Comparison of ENCODE assay signal across 8 mouse cellular contexts in genomic region chr16:93712966-93713365, GRCm38 (mm10). TPM values are rescaled to one million over a fixed set of nuclear protein-coding genes. Genes with fewer than 3 reads are reported as not detected.
DNase-seq lines count a peak whose midpoint lies in the region; ATAC-seq and TF ChIP-seq lines count a peak whose summit lies in the region.

No protein-coding gene starts in this region.

- no peaks in the 10 kb centered on the region for H3K36me3 ChIP-seq in embryonic facial prominence, embryonic 11.5 days (replicated peaks; ENCODE audit: control insufficient read depth, insufficient read depth, low read depth, low read length)
- H3K36me3 ChIP-seq in intestine, postnatal 0 days (ENCODE audit: control insufficient read depth, insufficient read depth), result peaks cover 8% of the 10 kb centered on the region; the same call in 1 of the 2 replicates
- no peaks in the 10 kb centered on the region for H3K36me3 ChIP-seq in neural tube, embryonic 14.5 days (ENCODE audit: control insufficient read depth, insufficient read depth, low read length)

- peak overlapping the region; percentile 73 for H3K4me3 ChIP-seq in lung, adult 2 months (replicated peaks; ENCODE audit: extremely low read depth, low read depth, low read length)
- no peak overlapping the region; the same call in 1 of the 2 replicates for H3K4me3 ChIP-seq in embryonic facial prominence, embryonic 11.5 days (ENCODE audit: low read depth, low read length)
- H3K4me3 ChIP-seq in intestine, postnatal 0 days (ENCODE audit: low read depth, low read length), result peak overlapping the region; percentile 86
- H3K4me3 ChIP-seq in neural tube, embryonic 14.5 days (ENCODE audit: low read depth, low read length), result peak overlapping the region; percentile 78

- H3K9ac ChIP-seq in embryonic facial prominence, embryonic 11.5 days (replicated peaks; ENCODE audit: low read length), result no peak overlapping the region
- 0 out of 2 replicates have a peak overlapping the region, but pooled peaks have one; percentile 78 for H3K9ac ChIP-seq in intestine, postnatal 0 days (ENCODE audit: low read depth, low read length)
- H3K9ac ChIP-seq in neural tube, embryonic 14.5 days (replicated peaks; ENCODE audit: low read depth, low read length), result peak overlapping the region; percentile 86; the same call in 1 of the 2 replicates

- no peak for TF ChIP-seq CTCF in lung, adult 2 months (IDR thresholded peaks at IDR 0.05; ENCODE audit: insufficient read depth, low read length)
- TF ChIP-seq CTCF in intestine, postnatal 0 days (IDR thresholded peaks at IDR 0.05; ENCODE audit: low read depth), result no peak

- peaks cover 24% of the 10 kb centered on the region for H3K4me1 ChIP-seq in lung, adult 2 months (ENCODE audit: control insufficient read depth, insufficient read depth, low read length)
- no peaks in the 10 kb centered on the region for H3K4me1 ChIP-seq in embryonic facial prominence, embryonic 11.5 days (ENCODE audit: control insufficient read depth, insufficient read depth, low read length)
- H3K4me1 ChIP-seq in intestine, postnatal 0 days (replicated peaks; ENCODE audit: control insufficient read depth, insufficient read depth, low read length), result no peaks in the 10 kb centered on the region; the same call in 1 of the 2 replicates
- peaks cover 9% of the 10 kb centered on the region; the same call in 1 of the 2 replicates for H3K4me1 ChIP-seq in neural tube, embryonic 14.5 days (ENCODE audit: control insufficient read depth, insufficient read depth, low read length)

- peak overlapping the region; percentile 98 for H3K4me2 ChIP-seq in embryonic facial prominence, embryonic 11.5 days (ENCODE audit: low read depth, low read length)
- H3K4me2 ChIP-seq in intestine, postnatal 0 days (replicated peaks; ENCODE audit: low read depth), result peak overlapping the region; percentile 92
- peak overlapping the region; percentile 69 for H3K4me2 ChIP-seq in neural tube, embryonic 14.5 days (ENCODE audit: low read depth, low read length)

- no peak for ATAC-seq in embryonic facial prominence, embryonic 11.5 days (replicated peaks; ENCODE audit: insufficient number of reproducible peaks, low FRiP score, low TSS enrichment, low read depth)
- ATAC-seq in intestine, postnatal 0 days, result no peak
- no peak for ATAC-seq in neural tube, embryonic 14.5 days (ENCODE audit: low read depth)
- ATAC-seq in inflammation-experienced regulatory T-cells, adult 6 months, result no peak

- H3K27ac ChIP-seq in embryonic facial prominence, embryonic 11.5 days (replicated peaks; ENCODE audit: low read depth, low read length), result no peak overlapping the region
- H3K27ac ChIP-seq in intestine, postnatal 0 days (ENCODE audit: low read depth, low read length), result no peak overlapping the region
- H3K27ac ChIP-seq in neural tube, embryonic 14.5 days (ENCODE audit: low read depth, low read length), result no peak overlapping the region

- TF ChIP-seq POLR2A in lung, adult 2 months (IDR thresholded peaks at IDR 0.05; ENCODE audit: borderline replicate concordance, extremely low read depth, low read depth, low read length), result no peak

- 67% methylated on average over 7 of the region's 7 CpGs for WGBS in lung, adult 2 months
- 81% methylated on average over 7 of the region's 7 CpGs for WGBS in embryonic facial prominence, embryonic 11.5 days
- 70% methylated on average over 7 of the region's 7 CpGs for WGBS in intestine, postnatal 0 days
- WGBS in neural tube, embryonic 14.5 days, result 69% methylated on average over 7 of the region's 7 CpGs

- H3K27me3 ChIP-seq in embryonic facial prominence, embryonic 11.5 days (ENCODE audit: control insufficient read depth, insufficient read depth, low read length), result 0 out of 2 replicates have a peak, but pooled peaks cover 4% of the 10 kb centered on the region
- H3K27me3 ChIP-seq in intestine, postnatal 0 days (replicated peaks; ENCODE audit: control insufficient read depth, insufficient read depth, low read length), result no peaks in the 10 kb centered on the region
- H3K27me3 ChIP-seq in neural tube, embryonic 14.5 days (ENCODE audit: control insufficient read depth, insufficient read depth, low read length), result no peaks in the 10 kb centered on the region

- H3K9me3 ChIP-seq in embryonic facial prominence, embryonic 11.5 days (replicated peaks; ENCODE audit: control insufficient read depth, low read length), result no peaks in the 10 kb centered on the region
- H3K9me3 ChIP-seq in intestine, postnatal 0 days (ENCODE audit: control insufficient read depth), result no peaks in the 10 kb centered on the region
- H3K9me3 ChIP-seq in neural tube, embryonic 14.5 days (ENCODE audit: control insufficient read depth, low read length), result no peaks in the 10 kb centered on the region

- no peak for DNase-seq in lung, adult 2 months
- DNase-seq in lung, postnatal 14 days, result no peak
- DNase-seq in embryonic facial prominence, embryonic 11.5 days (ENCODE audit: low spot score), result no peak
- no peak for DNase-seq in spleen, adult 12 weeks (ENCODE audit: low spot score)
- DNase-seq in gastrocnemius, adult 8-10 months (ENCODE audit: low spot score in 2 of 2), result no peak

RNA-seq across cellular contexts. Expression of gene Dop1b, which starts 1.3 kb away (rescaled TPM):
- 61.2 and 68.3 TPM in 2 replicates for polyA plus RNA-seq in lung, adult 2 months (2012; rRNA removed)
- polyA plus RNA-seq in embryonic facial prominence, embryonic 11.5 days (2014; fragmentation: Nextera tagmentation; extraction: Ambion mirVana), result 5.7 and 7.9 TPM in 2 replicates
- 17.2 and 21.2 TPM in 2 replicates for polyA plus RNA-seq in intestine, postnatal 0 days (2015; fragmentation: Nextera tagmentation; extraction: Ambion mirVana)
- polyA plus RNA-seq in neural tube, embryonic 14.5 days (2014; fragmentation: Nextera tagmentation; extraction: Ambion mirVana), result 43.7 and 44.9 TPM in 2 replicates
- polyA plus RNA-seq in inflammation-experienced regulatory T-cells, adult 6 months (2017; shearing (Covaris generic)), result 10 to 100 TPM; 26.9 to 28.1 (median 28.0) TPM
- total RNA-seq in gastrocnemius, adult 8-10 months (2022), result 10 to 100 TPM; 39.7 to 52.0 (median 48.4) TPM

RNA-seq across cellular contexts. Expression of gene Cbr3, which starts 30.0 kb away (rescaled TPM):
- polyA plus RNA-seq in lung, adult 2 months (2012; rRNA removed), result 25.7 and 31.6 TPM in 2 replicates
- polyA plus RNA-seq in embryonic facial prominence, embryonic 11.5 days (2014; fragmentation: Nextera tagmentation; extraction: Ambion mirVana), result 1.0 and 1.2 TPM in 2 replicates
- 5.9 and 7.6 TPM in 2 replicates for polyA plus RNA-seq in intestine, postnatal 0 days (2015; fragmentation: Nextera tagmentation; extraction: Ambion mirVana)
- 0.82 and 0.99 TPM in 2 replicates for polyA plus RNA-seq in neural tube, embryonic 14.5 days (2014; fragmentation: Nextera tagmentation; extraction: Ambion mirVana)
- not detected for polyA plus RNA-seq in inflammation-experienced regulatory T-cells, adult 6 months (2017; shearing (Covaris generic))
- total RNA-seq in gastrocnemius, adult 8-10 months (2022), result 1 to 10 TPM in 3 of 4 experiments, under 1 TPM in 1; 0.89 to 1.6 (median 1.4) TPM
